Mouse (Mus musculus) limb, embryonic 11.5 days (tissue): Measurements from ENCODE around the gene Cnot8. TPM values are rescaled to one million over a fixed set of nuclear protein-coding genes. Genes with fewer than 3 reads are reported as not detected.

Source experiments
- ATAC-seq: fragments of 200-750 bp; cut with Nextera tagmentation; 2 replicates; pipeline ENCODE4 v1.8.0; 2017; ENCODE audit warnings: low read depth; ENCODE audit not compliant: insufficient number of reproducible peaks, low FRiP score, low TSS enrichment
- DNase-seq: peaks from one replicate; pipeline ENCODE4 v3.0.0-alpha.2; 2015; ENCODE audit warnings: low spot score
- H3K27ac ChIP-seq: fragments of 300-500 bp; sonication (generic); replicated peaks from 2 replicates; pipeline ENCODE4 v1.5.1; 2014; ENCODE audit warnings: low read depth, mild to moderate bottlenecking, low read length
- H3K27me3 ChIP-seq: fragments of 300-500 bp; sonication (generic); 2 replicates; pipeline ENCODE4 v1.6.1; 2014; ENCODE audit warnings: mild to moderate bottlenecking, low read length, mixed read lengths; ENCODE audit not compliant: control insufficient read depth, insufficient read depth
- H3K36me3 ChIP-seq: fragments of 300-500 bp; sonication (generic); 2 replicates; pipeline ENCODE4 v1.6.1; 2014; ENCODE audit warnings: mild to moderate bottlenecking, low read length, moderate library complexity, mixed read lengths; ENCODE audit not compliant: control insufficient read depth, insufficient read depth
- H3K4me1 ChIP-seq: fragments of 300-500 bp; sonication (generic); 2 replicates; pipeline ENCODE4 v1.6.1; 2014; ENCODE audit warnings: low read length, mixed read lengths; ENCODE audit not compliant: control insufficient read depth, insufficient read depth
- H3K4me2 ChIP-seq: fragments of 300-500 bp; sonication (generic); 2 replicates; pipeline ENCODE4 v1.6.1; 2014; ENCODE audit warnings: low read depth, mild to moderate bottlenecking, moderate library complexity; ENCODE audit not compliant: severe bottlenecking
- H3K4me3 ChIP-seq: fragments of 300-500 bp; sonication (generic); 2 replicates; pipeline ENCODE4 v1.5.1; 2014; ENCODE audit warnings: low read depth, low read length
- H3K9ac ChIP-seq: fragments of 300-500 bp; sonication (generic); 2 replicates; pipeline ENCODE4 v1.6.1; 2014; ENCODE audit warnings: mild to moderate bottlenecking, low read length
- H3K9me3 ChIP-seq: fragments of 300-500 bp; sonication (generic); 2 replicates; pipeline ENCODE4 v1.6.1; 2016; ENCODE audit warnings: low read length; ENCODE audit not compliant: control insufficient read depth
- WGBS: fragments of 180-500 bp; shearing (Covaris S2); extraction: QIAGEN DNeasy Blood & Tissue Kit; methylation state at CpG from one replicate; pipeline ENCODE4 v1.1.7; 2014; 5-methylcytosine and 5-hydroxymethylcytosine counted together
- polyA plus RNA-seq: library from polyadenylated mRNA; unstranded; fragments of >200 nt; fragmentation: Nextera tagmentation; extraction: Ambion mirVana; gene quantifications from 2 replicates; pipeline ENCODE4 v1.2.1, GENCODE M21; 2014

The Cnot8 gene
- polyA plus RNA-seq, 1 experiment from 2014 or later, result 104 TPM

DNA sequence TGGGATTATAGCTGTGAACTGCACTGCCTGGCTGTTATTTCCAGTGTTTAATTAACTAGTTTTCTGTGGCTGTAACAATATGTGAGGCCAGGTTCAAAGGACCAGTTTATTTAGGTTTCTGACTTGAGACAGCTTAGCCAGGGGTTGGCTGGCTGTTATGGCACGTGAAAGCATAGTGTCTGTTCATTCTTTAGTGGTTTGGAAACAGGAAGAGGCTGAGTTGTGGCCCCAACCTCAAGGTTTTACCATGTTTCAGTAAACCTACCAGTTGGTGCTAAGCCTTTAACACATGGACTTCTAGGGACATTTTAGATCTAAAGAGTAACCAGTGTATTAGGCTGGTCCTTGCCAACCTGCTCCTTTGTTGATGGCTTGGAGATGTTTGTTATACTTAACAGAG, 12.6 kb downstream of the Cnot8 start:
- DNase-seq, result no peak
- WGBS, result 78% methylated on average over 1 of the region's 1 CpGs
- Histone ChIP-seq H3K27ac (no peak overlapping the region), H3K36me3 (peaks cover 25% of the 10 kb centered on the region), H3K27me3 (no peaks in the 10 kb centered on the region), H3K9ac (no peak overlapping the region), H3K4me3 (no peak overlapping the region), H3K4me1 (no peaks in the 10 kb centered on the region), H3K4me2 (no peak overlapping the region), H3K9me3 (no peaks in the 10 kb centered on the region)
- ATAC-seq, result no peak

DNA sequence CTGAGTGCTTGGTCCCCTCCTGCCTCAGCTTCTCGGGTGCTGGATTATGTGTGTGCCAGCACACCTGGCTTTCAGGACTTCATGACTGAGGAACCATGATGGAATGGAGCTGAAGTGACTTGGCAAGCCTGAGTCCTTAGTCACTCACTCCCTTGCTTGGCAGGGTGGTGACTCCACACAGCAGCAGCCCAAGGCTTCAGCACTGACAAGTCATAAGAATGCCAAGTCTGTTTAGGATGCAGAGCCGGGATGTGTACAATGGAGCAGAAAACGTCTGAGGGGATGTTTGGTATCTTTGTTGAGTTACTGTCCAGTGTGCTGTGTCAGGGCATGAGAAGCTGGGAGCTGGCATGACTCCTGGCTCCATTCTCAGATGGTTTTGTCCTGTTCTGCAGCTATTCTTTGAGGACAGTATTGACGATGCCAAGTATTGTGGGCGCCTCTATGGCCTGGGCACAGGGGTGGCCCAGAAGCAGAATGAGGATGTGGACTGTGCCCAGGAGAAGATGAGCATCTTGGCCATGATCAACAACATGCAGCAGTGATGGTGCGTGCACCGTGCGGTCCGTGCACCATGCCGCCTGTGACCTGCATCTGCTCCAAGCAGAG, 13.2 kb downstream of the Cnot8 start:
- no peak for DNase-seq
- ATAC-seq, result no peak
- Histone ChIP-seq H3K9me3 (no peaks in the 10 kb centered on the region), H3K36me3 (peaks cover 26% of the 10 kb centered on the region), H3K9ac (no peak overlapping the region), H3K4me2 (no peak overlapping the region), H3K27ac (no peak overlapping the region), H3K27me3 (no peaks in the 10 kb centered on the region), H3K4me3 (no peak overlapping the region), H3K4me1 (no peaks in the 10 kb centered on the region)
- WGBS, result 91% methylated on average over 10 of the region's 10 CpGs

GRCm38 (mm10) chr11:58120655-58121054, 16.7 kb downstream of the Cnot8 start:
- Histone ChIP-seq H3K27me3 (no peaks in the 10 kb centered on the region), H3K9ac (no peak overlapping the region), H3K4me1 (no peaks in the 10 kb centered on the region), H3K4me2 (no peak overlapping the region), H3K27ac (no peak overlapping the region), H3K36me3 (peaks cover 17% of the 10 kb centered on the region), H3K4me3 (no peak overlapping the region), H3K9me3 (no peaks in the 10 kb centered on the region)
- ATAC-seq, result no peak
- WGBS, result 90% methylated on average over 3 of the region's 3 CpGs
- no peak for DNase-seq

GRCm38 (mm10) chr11:58121351-58121750, 17.4 kb downstream of the Cnot8 start:
- H3K27ac ChIP-seq, result no peak overlapping the region
- no peaks in the 10 kb centered on the region for H3K4me1 ChIP-seq
- H3K9ac ChIP-seq, result no peak overlapping the region
- no peaks in the 10 kb centered on the region for H3K27me3 ChIP-seq
- H3K4me2 ChIP-seq, result no peak overlapping the region
- ATAC-seq (no peak), DNase-seq (no peak)
- no peaks in the 10 kb centered on the region for H3K9me3 ChIP-seq
- peaks cover 16% of the 10 kb centered on the region for H3K36me3 ChIP-seq
- no peak overlapping the region for H3K4me3 ChIP-seq
- 89% methylated on average over 9 of the region's 9 CpGs for WGBS

DNA sequence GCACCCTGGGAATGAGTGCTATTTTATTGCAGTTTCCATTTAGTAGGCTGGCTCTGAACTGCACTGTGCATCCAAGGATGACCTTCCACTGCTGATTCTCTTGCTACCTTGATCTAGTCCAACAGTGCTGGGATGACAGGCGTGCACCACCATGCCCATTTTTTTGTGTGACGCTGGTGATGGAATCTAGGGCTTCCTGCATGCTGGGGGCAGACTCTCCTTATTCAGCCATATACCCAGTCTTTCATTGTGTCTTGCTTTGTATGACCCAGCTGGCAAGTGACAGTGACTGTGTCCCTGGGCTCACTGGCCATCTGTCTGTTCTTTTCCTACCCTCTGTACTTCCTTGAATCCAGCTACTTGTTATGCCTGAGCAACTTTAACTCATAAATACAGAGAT, 19.8 kb downstream of the Cnot8 start:
- no peak for DNase-seq
- Histone ChIP-seq H3K27ac (no peak overlapping the region), H3K27me3 (no peaks in the 10 kb centered on the region), H3K4me1 (no peaks in the 10 kb centered on the region), H3K36me3 (peaks cover 12% of the 10 kb centered on the region), H3K9me3 (no peaks in the 10 kb centered on the region), H3K9ac (no peak overlapping the region), H3K4me2 (no peak overlapping the region), H3K4me3 (no peak overlapping the region)
- ATAC-seq, result no peak
- 90% methylated on average over 2 of the region's 2 CpGs for WGBS

DNA sequence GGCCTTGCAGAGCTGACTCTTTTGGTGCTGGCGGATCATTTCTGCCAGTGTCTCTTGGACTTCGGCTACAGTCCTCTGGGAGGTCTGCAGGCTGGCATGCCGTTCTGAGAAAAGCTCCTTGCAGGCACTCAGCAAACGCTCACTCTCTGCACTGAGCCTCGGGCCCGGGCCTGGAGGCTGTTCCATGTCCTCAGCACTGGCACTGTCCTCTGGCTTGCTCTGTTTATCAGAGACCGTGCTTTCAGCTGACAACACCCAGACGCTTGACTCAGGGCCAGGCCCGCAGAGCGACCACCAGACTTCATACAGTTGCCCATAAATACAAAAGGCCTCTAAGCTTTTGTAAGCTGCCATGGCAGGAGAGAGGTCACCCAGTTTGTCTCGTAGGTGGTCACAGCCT, 21.1 kb downstream of the Cnot8 start:
- peaks cover 12% of the 10 kb centered on the region for H3K36me3 ChIP-seq
- 90% methylated on average over 11 of the region's 11 CpGs for WGBS
- ATAC-seq (no peak), DNase-seq (no peak)
- H3K27me3 ChIP-seq, result no peaks in the 10 kb centered on the region
- H3K27ac ChIP-seq, result no peak overlapping the region
- no peak overlapping the region for H3K4me3 ChIP-seq
- H3K4me1 ChIP-seq, result no peaks in the 10 kb centered on the region
- H3K4me2 ChIP-seq, result no peak overlapping the region
- no peak overlapping the region for H3K9ac ChIP-seq
- H3K9me3 ChIP-seq, result no peaks in the 10 kb centered on the region

GRCm38 (mm10) chr11:58126397-58127160, 22.6 kb downstream of the Cnot8 start:
- DNase-seq, result no peak
- Histone ChIP-seq H3K9me3 (no peaks in the 10 kb centered on the region), H3K9ac (no peak overlapping the region), H3K27ac (no peak overlapping the region), H3K27me3 (no peaks in the 10 kb centered on the region), H3K4me2 (no peak overlapping the region), H3K36me3 (peaks cover 14% of the 10 kb centered on the region), H3K4me3 (no peak overlapping the region), H3K4me1 (no peaks in the 10 kb centered on the region)
- 78% methylated on average over 7 of the region's 7 CpGs for WGBS
- no peak for ATAC-seq

DNA sequence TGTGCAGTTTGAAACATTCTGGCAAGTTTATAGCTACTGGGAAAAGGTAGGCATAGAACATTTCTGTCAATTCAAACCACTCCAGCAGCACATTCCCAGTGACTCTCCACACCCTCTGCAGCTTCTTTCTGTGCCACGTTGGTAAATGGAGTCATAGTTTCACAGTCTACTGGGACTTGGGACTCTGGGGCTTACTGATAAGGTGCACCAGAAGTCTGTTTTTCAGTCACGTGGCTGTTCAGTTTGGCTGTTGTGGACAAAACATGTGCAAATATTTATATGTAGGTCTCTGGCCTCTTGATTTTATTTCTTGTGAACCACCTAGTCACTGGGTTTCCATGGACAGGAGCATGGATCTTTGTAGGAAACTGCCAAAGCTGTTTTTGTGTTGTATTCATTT, 23.6 kb downstream of the Cnot8 start:
- Histone ChIP-seq H3K4me1 (no peaks in the 10 kb centered on the region), H3K36me3 (peaks cover 16% of the 10 kb centered on the region), H3K4me2 (no peak overlapping the region), H3K4me3 (no peak overlapping the region), H3K27ac (no peak overlapping the region), H3K27me3 (no peaks in the 10 kb centered on the region), H3K9me3 (no peaks in the 10 kb centered on the region), H3K9ac (no peak overlapping the region)
- WGBS, result 85% methylated on average over 2 of the region's 2 CpGs
- no peak for ATAC-seq
- no peak for DNase-seq
